Mouse (Mus musculus): ENCODE measurements around the gene Sema3d.

Sema3d gene

DNA sequence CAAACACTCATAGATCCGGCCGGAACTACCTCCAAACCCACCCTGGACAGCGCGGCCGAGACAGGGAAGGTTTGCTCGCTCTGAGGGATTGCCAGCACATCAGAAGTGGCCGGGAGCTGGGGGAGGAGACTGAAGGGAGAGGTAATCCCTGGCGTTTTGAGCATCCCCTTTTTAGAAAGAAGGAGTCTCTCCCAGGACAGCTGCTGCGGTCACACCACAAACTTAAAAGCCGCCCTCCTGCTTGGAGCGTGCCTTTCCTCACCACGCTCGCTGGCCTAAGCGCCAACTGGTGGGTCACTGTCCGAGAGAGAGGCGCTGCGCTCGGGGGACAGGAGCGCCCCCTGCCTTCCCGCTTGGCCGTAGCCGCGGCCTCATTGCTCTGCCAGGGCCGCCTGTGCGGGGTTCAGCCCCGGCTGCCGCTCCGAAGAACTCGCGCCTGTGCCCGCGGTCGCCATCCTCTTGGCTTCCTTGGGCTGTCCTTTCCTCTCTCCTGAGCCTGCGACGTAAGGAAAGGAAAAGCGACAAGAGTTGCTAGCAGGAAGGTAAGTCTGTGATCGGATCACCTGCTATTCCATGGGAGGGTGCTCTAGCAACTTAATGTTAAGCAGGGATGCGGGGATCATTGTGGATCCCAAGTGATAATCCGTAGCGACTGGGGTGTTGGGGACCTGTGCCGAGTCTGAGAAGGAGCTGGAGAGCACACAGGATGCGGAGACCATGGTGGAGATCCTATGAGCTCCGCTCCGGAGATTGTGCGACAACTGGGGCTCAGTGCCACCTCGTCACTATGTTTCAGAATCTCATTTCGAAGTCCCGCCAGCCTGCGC is at the start of gene Sema3d:
Gene Sema3d, plus strand, starts transcription at position 253 of the 827 bp plus-strand sequence.
- DNase-seq, result peak; percentile 72

DNA sequence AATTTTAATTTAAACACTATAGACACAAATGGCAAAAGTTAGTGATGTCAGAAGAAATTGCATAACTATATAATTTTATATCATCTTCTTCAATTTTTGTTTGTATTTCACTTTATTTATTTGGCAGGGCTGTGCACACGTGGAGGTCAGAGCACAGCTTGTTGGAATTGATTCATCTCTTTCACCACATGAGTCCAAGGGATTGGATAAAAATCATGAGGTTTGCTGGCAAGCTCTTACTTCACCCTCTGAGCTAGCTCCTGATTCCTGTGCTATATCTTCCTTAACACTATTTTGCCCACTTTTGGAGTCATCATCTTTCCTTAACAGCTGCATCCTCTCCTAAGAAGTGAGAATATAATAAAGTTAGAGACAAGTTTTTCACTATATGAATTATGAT is 5.9 kb upstream of the Sema3d start:
- DNase-seq, result no peak

DNA sequence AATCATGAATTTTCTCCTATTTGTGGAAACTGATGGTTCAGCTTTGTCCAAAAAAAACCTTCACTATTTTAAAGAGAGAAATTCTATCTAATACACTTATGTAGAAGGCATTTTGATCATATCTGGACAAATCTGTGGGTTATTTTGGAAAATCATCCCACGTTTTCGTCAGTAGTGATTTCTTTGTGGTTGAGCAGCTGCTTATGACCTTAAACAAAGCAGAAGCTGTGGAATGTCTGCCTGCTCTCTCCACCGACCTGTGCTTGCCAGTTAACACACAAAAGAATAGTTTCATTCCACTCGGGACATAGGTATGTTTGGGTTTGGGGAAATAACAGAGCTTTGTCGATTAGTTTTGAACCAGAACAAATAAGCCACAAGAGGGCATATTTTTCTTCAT is 4.3 kb upstream of the Sema3d start:
- DNase-seq, result no peak

DNA sequence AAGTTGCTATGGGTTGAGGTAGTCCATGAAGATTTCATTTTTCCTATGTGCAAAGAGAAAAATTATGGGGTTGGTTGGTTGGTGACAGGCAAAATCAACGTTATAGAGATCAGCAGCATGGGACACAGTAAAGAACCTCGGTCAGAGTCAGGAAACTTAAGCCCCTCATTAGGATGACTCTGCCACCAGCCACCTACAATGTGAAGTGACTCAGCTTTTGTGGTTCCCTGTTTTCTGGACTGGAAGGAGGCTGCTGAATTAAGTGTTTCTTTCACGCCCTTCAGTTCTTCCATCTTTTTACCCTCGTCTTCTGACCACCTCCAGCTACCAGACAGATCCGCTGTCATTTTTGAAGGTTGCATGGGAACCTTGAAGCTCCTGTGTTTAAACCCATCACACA is 1.2 kb upstream of the Sema3d start:
- no peak for DNase-seq

DNA sequence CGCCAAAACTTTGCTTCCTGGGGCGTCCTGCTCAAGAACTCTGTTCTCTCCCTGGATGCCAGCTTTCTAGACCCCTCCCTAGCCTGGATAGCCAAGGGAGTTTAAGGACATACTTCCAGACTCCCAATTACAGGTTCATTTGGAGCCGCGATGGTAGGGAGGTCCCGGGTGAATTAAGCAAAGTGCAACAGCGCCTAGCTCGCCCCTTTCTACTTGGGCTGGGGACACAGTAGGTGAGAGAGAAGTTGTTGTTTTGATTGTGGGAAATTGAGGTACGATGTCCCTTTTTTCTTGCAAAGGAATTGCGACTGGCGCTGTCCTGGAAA is 738 bp downstream of the Sema3d start:
- no peak for DNase-seq

DNA sequence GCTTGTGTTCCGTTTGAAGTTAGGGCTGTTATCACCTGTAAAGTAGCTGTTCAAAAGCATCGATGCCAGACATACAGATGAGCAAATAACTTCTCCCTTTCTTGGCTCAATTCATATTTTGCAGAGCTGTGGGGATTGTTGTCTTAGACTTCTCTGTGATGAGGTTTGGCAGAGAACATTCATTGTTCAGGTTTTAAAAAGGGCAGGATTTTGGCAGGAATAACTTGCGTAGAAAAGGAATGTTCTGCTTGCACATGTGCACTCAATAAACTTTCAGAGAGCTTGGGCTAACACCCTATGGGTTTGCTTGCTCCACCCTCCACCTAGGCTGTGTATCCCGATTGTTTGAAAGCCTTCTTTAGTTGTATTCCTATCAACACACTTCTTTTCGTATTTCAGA is 9.5 kb downstream of the Sema3d start:
- DNase-seq, result no peak

DNA sequence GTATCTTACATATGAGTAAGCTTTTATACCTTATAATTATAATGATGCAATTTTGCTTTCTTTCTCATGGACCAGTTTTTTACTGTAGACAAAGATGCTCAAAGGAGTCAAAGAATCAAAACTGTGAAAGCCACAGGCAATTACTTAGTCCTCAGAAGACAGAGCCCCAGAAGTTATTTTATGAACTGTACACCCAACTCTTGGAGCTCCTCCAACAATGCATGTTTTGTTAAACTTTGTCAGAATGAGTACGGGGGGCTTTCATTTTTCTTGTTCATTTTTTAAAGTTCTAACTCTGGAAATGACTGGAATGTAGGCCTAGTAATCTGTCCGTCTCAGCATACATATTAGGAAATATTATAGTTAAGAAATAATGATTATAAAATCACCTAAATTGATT is 16.1 kb downstream of the Sema3d start:
- DNase-seq, result no peak

DNA sequence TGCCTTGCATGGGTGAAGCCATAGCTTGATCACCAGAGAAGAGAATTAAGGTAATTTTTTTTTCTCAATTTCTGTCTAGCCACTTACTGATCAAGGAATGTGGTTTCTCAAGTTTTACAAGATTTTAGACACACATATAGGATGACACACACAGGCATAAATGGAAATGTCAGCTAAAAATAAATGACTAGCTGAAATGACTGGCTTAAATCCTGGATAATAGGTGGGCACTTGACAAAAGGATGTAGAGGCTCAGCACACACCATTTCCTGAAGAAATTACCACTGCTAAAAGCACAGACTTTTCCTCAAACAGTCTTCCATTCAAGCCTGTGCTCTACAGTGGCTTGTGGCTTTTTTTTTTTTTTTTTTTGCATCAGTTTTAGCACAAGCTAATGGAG is 21.0 kb downstream of the Sema3d start:
- no peak for DNase-seq

DNA sequence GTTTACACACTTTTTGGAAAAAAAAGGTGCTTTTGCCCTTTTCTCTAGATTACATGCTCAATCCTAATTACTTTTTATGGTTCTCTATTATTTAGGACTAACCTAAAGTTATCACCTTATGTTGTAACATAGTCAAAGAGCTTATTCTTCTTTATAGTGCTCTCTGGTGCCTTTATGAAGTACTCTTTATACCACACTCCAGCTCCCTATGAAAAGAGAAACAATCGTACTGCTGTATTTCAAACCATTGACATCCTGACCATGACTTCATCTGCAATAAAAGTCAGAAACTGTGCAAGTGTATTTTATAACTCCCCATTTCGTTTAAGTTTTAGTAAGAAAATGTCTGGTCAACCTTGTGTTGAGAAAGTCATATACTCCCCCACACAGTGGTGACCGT is 29.4 kb downstream of the Sema3d start:
- DNase-seq, result no peak

DNA sequence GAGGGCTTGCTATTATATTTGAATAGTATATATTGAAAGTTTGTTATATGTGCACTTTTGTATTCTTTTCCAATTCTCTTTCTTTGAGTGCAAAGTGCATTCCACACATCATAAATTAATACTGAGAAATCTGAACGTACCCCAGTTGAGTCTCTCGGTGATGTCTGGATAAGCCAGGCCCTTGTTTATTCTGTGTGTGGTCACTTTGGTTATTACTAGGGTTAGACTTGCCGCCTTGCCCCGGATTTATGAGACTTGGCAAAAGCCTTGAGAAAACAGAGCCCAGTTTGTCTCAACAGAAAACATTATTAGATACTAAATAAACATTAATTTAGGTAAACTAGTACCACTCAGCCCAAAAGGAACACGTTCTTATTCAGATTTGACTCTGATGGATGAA is 40.1 kb downstream of the Sema3d start:
- DNase-seq, result no peak

DNA sequence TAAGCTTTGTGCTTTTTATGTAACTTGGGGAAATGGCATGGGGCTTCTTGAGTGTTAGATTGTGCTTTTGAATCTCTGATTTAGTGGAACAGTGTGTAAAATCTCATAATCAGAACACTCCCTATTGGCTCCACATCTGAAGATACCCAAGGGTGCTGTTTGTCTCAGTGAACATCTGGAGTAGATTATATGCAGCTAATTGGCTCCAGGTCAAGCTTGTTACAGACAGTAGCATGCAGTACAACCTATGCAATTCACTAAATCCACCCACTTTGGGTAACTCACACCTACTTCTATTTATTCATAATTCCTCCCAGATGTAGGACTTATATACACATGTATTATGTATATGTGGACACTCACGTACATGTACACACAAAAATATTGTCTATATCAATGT is 58.6 kb downstream of the Sema3d start:
- no peak for DNase-seq

DNA sequence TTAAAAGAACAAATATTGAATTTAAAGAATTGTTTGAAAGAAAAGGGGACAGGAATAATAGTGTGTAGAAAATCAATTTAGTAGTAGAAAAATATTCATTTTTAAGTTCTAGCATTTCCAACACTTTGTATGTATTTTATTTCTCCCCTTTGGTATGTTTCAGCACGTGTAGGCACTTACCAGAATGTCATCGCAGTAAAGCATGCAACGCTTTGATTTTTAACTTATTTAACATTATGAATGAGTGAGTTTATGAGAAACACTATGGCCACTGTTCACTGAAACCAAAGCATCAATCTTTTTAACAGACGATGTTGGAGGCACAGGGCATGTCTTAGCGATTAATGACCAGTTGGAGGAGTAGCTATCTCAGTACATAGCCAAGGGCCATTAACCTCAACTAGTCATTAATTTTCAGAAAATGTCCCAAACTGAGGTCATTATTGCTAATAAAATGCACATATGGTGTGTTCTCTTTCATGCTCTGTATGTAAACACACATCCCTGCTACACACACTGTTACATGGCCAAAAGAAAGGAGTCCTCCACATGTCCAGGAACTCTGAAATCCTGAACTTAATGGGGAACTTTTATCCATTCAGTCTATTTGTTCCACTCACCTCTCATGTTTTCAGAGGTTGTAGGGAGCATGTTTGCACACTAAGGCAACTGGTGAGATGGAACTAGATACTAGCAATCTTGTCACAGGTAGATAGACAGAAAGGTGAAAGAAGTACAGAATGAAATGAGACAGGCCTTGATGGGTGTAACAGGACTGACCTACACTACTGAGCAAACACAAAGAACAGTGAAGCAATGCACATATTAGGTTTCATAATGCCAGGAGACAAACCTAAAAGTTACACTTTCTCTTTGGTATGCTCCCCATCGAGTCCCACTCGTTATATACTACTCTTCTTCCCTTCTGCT is 59.3 kb downstream of the Sema3d start:
- DNase-seq, result no peak

DNA sequence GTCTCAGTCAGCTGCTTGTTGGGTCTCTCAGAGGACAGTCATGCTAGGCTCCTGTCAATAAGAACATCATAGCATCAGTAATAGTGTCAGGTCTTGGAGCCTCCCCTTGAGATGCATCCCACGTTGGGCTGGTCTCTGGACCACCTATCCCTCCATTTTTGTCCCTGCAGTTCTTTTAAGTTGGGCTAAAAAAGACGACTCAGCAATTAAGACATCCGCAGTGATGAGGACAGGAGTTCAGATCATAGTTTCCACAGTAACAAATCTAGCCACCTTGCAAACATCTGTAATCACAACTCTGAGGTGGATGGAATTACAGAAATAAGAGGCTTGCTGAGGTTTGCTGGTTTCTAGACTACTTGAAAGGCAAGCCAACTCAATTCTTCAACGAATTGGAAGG is 67.9 kb downstream of the Sema3d start:
- no peak for DNase-seq

DNA sequence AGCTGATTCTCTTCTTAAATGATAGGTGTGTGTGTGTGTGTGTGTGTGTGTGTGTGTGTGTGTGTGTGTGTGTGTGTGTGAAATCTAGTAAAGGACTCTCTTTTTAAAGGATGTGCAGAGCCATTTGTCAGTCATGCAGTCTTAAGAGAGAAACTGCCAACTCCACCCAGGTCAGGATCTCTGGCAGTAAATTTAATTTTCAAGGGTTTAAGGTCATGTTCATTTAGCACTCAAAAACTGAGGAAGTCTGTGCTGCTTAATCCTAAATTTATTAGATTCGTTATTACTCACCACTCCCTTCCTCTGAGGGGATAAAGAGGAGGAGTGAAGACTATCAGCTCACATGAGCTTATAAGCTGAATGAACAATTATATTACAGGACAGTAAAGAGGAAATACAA is 71.8 kb downstream of the Sema3d start:
- no peak for DNase-seq

DNA sequence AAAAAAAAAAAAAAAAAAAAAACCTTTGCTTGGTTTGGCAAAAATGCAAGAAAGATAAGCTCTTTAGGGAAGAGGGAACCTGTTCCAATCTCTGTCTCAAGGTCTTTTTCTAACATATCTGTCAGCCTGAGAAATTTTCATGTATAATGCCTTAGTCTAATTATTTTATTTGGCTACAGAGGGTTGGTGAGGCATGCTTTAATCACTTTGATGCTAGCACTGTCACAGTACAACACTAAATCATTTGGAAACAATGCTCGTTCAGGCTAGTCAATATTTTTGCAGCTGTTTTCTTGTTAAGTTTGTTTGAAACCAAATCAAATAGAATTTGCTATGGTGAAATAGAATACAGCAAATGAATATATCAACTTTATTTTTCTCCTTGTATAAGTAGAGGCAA is 74.3 kb downstream of the Sema3d start:
- DNase-seq, result no peak

DNA sequence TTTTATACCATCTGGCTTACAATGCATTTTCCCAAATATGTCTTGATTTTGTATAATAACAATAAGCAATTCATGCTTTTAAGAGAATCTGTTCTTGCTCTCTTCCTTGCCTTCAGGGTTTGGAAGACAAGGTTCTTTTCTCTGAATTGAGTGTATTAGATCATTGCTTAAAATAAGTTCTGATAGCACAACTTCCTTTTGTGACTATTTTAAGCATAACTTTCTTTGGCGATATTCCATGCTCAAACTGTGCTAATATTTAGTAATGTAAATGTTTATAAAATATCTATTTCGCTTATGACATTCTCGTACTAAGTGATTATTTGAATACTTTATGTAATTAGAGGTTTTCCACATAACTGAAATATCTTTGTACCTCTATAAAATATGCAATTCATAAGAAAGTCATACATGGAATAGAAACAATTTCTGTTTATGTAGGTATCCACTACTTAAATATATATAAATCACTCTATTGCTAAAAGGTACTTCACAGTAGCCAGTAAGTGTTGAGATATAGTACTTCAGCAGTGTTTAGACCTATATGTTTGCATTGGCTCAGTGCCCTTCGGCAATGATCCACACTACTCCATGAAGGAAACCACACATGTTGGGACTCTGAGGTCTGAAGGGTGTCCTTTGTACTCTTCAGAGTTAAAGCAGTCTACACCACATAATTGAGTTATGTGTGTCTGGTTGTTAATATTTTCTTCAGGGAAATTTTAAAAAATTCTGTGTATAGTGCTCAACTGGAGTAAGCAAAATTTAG is 84.6 kb downstream of the Sema3d start:
- no peak for DNase-seq

DNA sequence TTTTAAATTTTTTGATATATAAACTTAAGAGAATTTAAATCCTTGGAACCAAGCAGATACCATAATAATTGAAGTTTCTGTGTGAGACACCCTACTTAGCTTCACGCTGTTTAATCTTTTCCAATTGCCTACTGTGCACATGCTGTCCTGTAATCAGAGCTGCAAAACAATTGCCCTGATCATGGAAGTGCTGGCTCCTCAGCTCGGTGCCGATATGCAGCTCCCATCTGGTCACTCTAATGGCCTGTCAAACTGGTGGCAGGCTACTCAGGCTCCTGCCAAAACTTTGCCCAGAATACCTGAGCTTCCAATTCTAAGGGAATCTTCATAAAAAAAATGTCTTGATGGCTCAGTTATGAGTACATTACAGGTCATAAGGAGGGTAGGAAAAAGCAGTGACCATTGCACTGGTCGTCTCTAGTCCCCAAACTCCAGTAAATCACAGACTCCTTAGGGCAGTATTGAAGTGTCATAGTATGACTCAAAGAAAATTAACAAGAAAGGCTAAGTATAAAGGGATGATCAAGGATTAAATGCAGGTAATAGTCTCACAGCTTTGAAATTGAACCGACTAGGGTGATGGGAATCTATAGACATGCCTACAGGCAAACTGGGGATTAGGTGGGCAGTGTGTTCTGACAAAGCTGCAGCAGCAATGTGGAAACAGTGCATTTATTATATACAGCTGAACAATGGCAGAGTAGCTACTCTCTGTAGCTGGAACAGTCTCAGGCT is 91.9 kb downstream of the Sema3d start:
- DNase-seq, result no peak

DNA sequence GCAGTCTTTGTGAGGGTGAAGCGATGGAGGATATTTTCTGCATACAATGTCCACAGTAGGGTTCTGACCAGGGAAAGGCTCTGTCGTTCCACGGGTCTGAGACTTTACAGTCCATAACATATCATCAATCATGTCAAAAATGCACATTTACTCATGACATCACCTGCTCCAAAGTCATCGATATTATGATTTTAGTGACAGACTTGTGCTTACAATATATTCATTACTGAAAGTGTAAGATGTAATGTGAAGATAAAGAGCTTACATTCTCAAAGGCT is 92.4 kb downstream of the Sema3d start:
- DNase-seq, result no peak

DNA sequence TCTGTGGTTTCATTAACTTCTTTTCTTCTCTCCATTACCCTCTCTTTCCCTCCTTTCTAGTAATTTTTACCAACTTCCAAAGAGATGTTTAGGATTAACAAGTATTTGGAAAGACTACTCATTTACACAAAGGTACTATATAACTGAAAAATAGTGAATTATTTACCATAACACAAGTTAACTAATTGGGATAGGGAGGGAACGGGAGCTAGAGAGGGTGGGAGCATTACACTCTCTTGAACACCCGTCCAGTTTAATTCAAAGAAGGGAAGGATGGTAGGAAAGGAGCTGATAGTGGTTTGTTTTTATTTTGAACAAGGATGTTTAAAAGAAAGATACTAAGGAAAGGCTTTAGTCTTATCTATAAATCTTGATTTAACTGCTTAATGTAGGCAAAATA is 104.7 kb downstream of the Sema3d start:
- no peak for DNase-seq

DNA sequence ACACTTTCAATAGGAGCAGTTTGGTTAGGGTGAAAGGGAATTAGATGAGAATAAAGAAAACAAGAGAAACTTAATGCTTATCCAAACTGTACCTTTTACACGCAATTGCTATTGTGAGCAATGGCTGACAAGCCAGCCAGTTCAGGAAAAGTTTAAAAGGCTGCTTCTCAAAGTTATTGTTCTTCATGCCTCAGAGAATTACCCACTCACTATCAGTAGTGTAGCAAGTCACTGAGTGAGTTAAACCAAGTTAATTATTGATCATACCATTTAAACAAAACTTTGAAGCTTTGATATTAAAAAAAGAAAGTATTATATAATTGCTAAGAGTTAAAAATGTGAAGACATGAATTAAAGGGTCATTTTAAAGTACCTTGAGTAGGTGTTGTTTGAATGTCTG is 108.5 kb downstream of the Sema3d start:
- DNase-seq, result no peak

DNA sequence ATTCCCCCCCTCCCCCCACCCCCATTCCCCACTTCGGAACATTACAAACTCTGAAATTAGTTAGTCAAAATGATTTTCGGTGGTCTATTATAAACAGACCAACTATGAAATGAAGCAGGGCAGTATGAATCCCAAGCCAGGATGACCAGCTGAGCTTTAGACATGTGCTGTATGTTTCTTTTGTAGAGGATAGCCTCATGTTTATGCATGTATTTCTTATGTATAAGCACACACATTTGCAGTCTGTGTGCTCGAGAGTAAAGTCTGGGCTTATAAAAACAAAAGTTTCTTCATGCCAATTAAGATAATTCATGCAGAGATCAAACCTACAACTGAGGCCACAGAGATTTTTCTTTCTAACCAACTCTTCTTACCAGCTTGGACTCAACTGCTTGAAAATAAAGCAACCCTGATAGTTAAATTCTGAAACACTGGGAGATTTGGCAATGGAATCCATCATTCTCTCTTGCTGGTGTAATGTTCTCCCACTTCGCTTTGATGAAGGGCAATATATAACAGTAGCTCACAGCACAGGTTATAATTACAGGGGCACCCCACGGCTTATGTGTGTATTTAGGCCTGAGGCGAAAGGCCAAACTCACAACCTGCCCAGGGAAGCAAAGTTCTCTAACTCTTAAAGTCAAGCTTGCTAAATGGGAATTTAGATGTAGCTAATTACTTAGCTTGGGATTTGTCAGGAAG is 115.2 kb downstream of the Sema3d start:
- no peak for DNase-seq

DNA sequence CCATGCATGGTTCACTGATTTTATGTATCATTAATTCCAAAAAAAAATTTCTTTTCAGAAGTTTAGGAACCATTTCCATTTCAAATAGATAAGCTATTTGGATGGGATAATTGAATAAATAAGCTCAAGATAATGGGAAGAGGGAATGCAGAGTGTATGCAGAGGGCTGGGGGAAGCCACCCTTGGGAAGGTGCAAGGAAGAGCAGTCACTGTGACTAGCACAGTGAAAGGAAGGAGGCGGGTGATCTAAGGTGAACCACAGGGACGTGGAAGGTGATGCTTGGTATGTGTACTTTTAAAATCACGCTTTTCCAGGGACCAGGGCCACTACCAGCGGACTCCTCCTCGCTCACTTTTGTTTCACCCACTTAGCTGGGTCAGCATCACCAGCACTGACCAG is 115.9 kb downstream of the Sema3d start:
- DNase-seq, result no peak
